Mouse (Mus musculus): ENCODE results near the gene Rhbdl3. TPM values are rescaled to one million over a fixed set of nuclear protein-coding genes. Genes with fewer than 3 reads are reported as not detected.

Gene Rhbdl3
- polyA plus RNA-seq, 1 experiment from 2014 or later: 3.8 TPM

DNA sequence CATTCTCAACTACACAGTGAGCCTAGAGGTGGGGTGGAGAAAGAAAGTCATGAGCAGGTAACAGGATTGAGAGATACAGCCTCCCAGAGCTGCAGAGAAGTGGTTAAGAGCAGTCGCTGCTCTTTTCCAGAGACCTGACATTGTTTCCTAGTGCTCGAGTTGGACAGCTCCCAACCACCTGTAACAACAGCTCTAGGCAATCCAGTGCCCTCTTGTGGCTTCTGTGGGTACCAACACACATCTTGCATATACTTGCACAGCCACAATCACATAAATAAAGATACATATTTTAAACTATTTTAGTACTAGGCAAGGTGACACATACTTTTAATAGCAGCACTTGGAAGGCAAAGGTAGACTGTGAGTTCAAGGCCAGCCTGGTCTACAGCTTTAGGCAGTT lies 9.7 kb upstream of the Rhbdl3 start:
- WGBS: 81% methylated on average over 2 of the region's 2 CpGs
- H3K27me3 ChIP-seq (ENCODE audit: control insufficient read depth, insufficient read depth, low read length): no peaks in the 10 kb centered on the region
- H3K9me3 ChIP-seq (ENCODE audit: control insufficient read depth, low read length): no peaks in the 10 kb centered on the region
- H3K27ac ChIP-seq (ENCODE audit: low read depth, low read length): no peak overlapping the region
- no peaks in the 10 kb centered on the region for H3K36me3 ChIP-seq (ENCODE audit: control insufficient read depth, insufficient read depth, low read length)
- no peak overlapping the region for H3K4me2 ChIP-seq (ENCODE audit: low read depth, low read length)
- peaks cover 22% of the 10 kb centered on the region for H3K4me1 ChIP-seq (ENCODE audit: control insufficient read depth, insufficient read depth, low read length)
- ATAC-seq (ENCODE audit: low read depth): no peak
- no peak overlapping the region for H3K4me3 ChIP-seq (ENCODE audit: low read depth, low read length)
- H3K9ac ChIP-seq (replicated peaks; ENCODE audit: low read depth, low read length): no peak overlapping the region

DNA sequence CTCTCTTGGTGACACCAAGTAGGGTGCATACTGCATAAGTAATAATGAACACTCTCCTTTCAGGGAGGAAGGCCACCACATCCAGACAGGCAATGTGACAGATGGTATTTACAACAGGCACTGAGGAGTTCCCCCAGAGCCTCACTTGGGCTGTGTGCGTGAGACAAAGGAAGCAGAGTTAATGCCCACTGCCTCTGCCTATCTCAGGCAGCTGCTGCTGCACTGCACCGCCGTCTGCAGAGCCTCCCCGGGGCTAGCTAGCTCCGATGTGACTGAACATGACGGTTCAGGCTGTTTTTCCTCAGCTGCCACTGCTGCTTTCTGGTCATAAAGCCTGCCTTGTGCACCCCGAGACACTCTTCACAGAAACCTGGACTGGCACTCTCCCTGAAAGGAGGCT lies 8.2 kb upstream of the Rhbdl3 start:
- H3K9me3 ChIP-seq (ENCODE audit: control insufficient read depth, low read length): no peaks in the 10 kb centered on the region
- H3K4me2 ChIP-seq (ENCODE audit: low read depth, low read length): no peak overlapping the region
- peak; percentile 75 for ATAC-seq (ENCODE audit: low read depth)
- no peak overlapping the region; the same call in 1 of the 2 replicates for H3K9ac ChIP-seq (replicated peaks; ENCODE audit: low read depth, low read length)
- H3K27me3 ChIP-seq (ENCODE audit: control insufficient read depth, insufficient read depth, low read length): no peaks in the 10 kb centered on the region
- H3K4me3 ChIP-seq (ENCODE audit: low read depth, low read length): no peak overlapping the region
- H3K4me1 ChIP-seq (ENCODE audit: control insufficient read depth, insufficient read depth, low read length): peaks cover 22% of the 10 kb centered on the region
- H3K27ac ChIP-seq (ENCODE audit: low read depth, low read length): peak overlapping the region; percentile 71
- H3K36me3 ChIP-seq (ENCODE audit: control insufficient read depth, insufficient read depth, low read length): no peaks in the 10 kb centered on the region
- 8% methylated on average over 7 of the region's 7 CpGs for WGBS

DNA sequence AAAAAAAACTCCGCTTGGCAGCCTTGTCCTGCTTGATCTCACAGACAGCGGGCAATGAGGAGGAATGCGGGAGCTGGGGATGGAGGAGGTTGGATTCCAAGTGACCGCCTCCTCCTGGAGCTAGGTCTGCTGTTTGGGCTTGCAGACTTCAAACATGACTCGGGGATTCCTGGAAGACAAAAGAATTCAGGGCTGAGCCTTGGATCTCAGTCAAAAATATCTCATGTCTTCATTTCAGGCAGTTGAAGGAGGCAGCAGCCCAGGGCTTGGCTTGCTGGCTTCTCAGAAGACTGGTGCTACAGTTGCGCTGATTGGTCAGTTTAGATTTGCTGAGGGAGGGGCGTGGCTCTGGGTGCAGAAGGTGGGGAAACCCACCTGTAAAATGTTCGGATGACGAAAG lies 5.6 kb upstream of the Rhbdl3 start:
- no peak overlapping the region for H3K4me2 ChIP-seq (ENCODE audit: low read depth, low read length)
- no peak overlapping the region for H3K4me3 ChIP-seq (ENCODE audit: low read depth, low read length)
- H3K36me3 ChIP-seq (ENCODE audit: control insufficient read depth, insufficient read depth, low read length): no peaks in the 10 kb centered on the region
- H3K4me1 ChIP-seq (ENCODE audit: control insufficient read depth, insufficient read depth, low read length): peaks cover 21% of the 10 kb centered on the region
- no peak for ATAC-seq (ENCODE audit: low read depth)
- no peaks in the 10 kb centered on the region for H3K27me3 ChIP-seq (ENCODE audit: control insufficient read depth, insufficient read depth, low read length)
- H3K9me3 ChIP-seq (ENCODE audit: control insufficient read depth, low read length): no peaks in the 10 kb centered on the region
- no peak overlapping the region for H3K9ac ChIP-seq (replicated peaks; ENCODE audit: low read depth, low read length)
- no peak overlapping the region for H3K27ac ChIP-seq (ENCODE audit: low read depth, low read length)
- 28% methylated on average over 9 of the region's 9 CpGs for WGBS

DNA sequence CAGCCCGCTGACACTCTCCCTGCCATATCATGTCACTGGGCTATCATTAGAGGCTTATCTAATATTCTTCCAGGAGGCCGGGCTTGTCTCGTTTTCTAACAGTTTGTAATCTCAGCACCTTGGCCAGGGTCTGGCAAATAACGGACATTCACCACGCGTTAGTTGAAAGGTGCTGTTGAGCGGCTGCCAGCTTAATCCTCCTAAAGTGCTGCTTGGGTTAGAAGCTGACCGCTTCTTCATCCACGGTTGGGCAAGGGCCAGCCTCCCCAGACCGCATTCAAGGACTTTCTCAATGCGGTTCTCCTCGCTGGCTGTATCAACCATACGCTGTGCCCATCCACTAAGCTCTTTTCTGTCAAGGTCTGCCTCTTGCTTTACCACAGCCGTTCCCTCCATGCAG lies 4.9 kb upstream of the Rhbdl3 start:
- no peak for ATAC-seq (ENCODE audit: low read depth)
- Histone ChIP-seq H3K27me3 (ENCODE audit: control insufficient read depth, insufficient read depth, low read length) (no peaks in the 10 kb centered on the region), H3K4me2 (ENCODE audit: low read depth, low read length) (no peak overlapping the region), H3K9me3 (ENCODE audit: control insufficient read depth, low read length) (no peaks in the 10 kb centered on the region), H3K4me3 (ENCODE audit: low read depth, low read length) (no peak overlapping the region), H3K27ac (ENCODE audit: low read depth, low read length) (no peak overlapping the region), H3K36me3 (ENCODE audit: control insufficient read depth, insufficient read depth, low read length) (no peaks in the 10 kb centered on the region), H3K4me1 (ENCODE audit: control insufficient read depth, insufficient read depth, low read length) (peaks cover 22% of the 10 kb centered on the region; the same call in 1 of the 2 replicates), H3K9ac (replicated peaks; ENCODE audit: low read depth, low read length) (no peak overlapping the region)
- 38% methylated on average over 14 of the region's 14 CpGs for WGBS

DNA sequence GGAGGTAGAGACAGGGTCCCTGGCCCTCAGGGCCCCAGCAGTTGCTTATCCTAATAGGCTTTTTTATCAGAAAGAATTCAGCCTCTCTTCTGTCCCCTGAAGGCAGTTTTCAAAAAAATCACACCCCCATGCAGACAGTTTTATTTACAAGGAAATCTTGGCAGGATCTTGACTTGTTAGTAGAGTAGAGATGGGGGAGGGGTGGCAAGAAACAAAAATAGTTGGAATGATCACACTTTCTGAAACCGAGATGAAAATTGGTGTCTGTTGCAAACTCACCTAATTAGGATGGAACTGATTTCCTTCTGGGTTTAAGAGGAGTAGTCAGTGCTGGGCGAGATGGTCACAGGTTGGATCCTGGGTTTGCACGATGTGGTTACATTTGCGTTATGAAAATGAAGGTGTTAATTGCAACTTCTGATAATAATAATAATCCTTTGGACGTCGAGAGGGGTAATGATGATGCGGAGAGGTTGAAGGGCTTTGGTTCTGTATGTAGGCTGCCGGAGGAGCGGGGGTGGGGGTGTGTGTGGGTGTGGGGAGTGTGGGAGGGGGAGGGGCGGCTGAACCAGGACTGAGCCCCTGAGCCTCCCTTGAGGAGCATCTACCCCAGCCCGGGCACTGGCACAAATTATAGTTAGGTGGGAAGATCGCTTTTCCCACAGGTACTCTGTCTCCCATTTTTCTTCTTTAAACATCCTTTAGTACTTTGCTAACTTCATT lies 1.0 kb upstream of the Rhbdl3 start:
- no peaks in the 10 kb centered on the region for H3K9me3 ChIP-seq (ENCODE audit: control insufficient read depth, low read length)

GRCm38 (mm10) chr11:80301316-80302045 lies 769 bp downstream of the Rhbdl3 start:
- under 1% methylated on average over 50 of the region's 53 CpGs for WGBS

More for the DNA sequence above, 1.0 kb upstream of the Rhbdl3 start:
- Histone ChIP-seq H3K27ac (ENCODE audit: low read depth, low read length) (no peak overlapping the region), H3K4me2 (ENCODE audit: low read depth, low read length) (peak overlapping the region; percentile 99; the same call in 1 of the 2 replicates), H3K4me1 (ENCODE audit: control insufficient read depth, insufficient read depth, low read length) (peaks cover 24% of the 10 kb centered on the region), H3K4me3 (ENCODE audit: low read depth, low read length) (peak overlapping the region; percentile 73; the same call in 1 of the 2 replicates), H3K27me3 (ENCODE audit: control insufficient read depth, insufficient read depth, low read length) (no peaks in the 10 kb centered on the region), H3K9ac (replicated peaks; ENCODE audit: low read depth, low read length) (no peak overlapping the region), H3K36me3 (ENCODE audit: control insufficient read depth, insufficient read depth, low read length) (no peaks in the 10 kb centered on the region)
- no peak for ATAC-seq (ENCODE audit: low read depth)
- WGBS: 8% methylated on average over 12 of the region's 12 CpGs

GRCm38 (mm10) chr11:80302046-80302390 lies 1.3 kb downstream of the Rhbdl3 start:
- no peaks in the 10 kb centered on the region for H3K36me3 ChIP-seq (ENCODE audit: control insufficient read depth, insufficient read depth, low read length)
- no peak for ATAC-seq (ENCODE audit: low read depth)

More at GRCm38 (mm10) chr11:80301316-80302045, 769 bp downstream of the Rhbdl3 start:
- Histone ChIP-seq H3K27me3 (ENCODE audit: control insufficient read depth, insufficient read depth, low read length) (no peaks in the 10 kb centered on the region), H3K4me3 (ENCODE audit: low read depth, low read length) (peak overlapping the region; percentile 73), H3K9ac (replicated peaks; ENCODE audit: low read depth, low read length) (peak overlapping the region; percentile 74), H3K4me2 (ENCODE audit: low read depth, low read length) (peak overlapping the region; percentile 99), H3K4me1 (ENCODE audit: control insufficient read depth, insufficient read depth, low read length) (peaks cover 17% of the 10 kb centered on the region), H3K27ac (ENCODE audit: low read depth, low read length) (peak overlapping the region; percentile 62), H3K9me3 (ENCODE audit: control insufficient read depth, low read length) (no peaks in the 10 kb centered on the region), H3K36me3 (ENCODE audit: control insufficient read depth, insufficient read depth, low read length) (no peaks in the 10 kb centered on the region)
- ATAC-seq (ENCODE audit: low read depth): peak; percentile 66

GRCm38 (mm10) chr11:80302536-80302935 lies 1.8 kb downstream of the Rhbdl3 start:
- Histone ChIP-seq H3K27me3 (ENCODE audit: control insufficient read depth, insufficient read depth, low read length) (no peaks in the 10 kb centered on the region), H3K4me2 (ENCODE audit: low read depth, low read length) (peak overlapping the region; percentile 99), H3K9me3 (ENCODE audit: control insufficient read depth, low read length) (no peaks in the 10 kb centered on the region), H3K4me3 (ENCODE audit: low read depth, low read length) (peak overlapping the region; percentile 73), H3K9ac (replicated peaks; ENCODE audit: low read depth, low read length) (peak overlapping the region; percentile 25; the same call in 1 of the 2 replicates), H3K36me3 (ENCODE audit: control insufficient read depth, insufficient read depth, low read length) (no peaks in the 10 kb centered on the region), H3K27ac (ENCODE audit: low read depth, low read length) (0 out of 2 replicates have a peak overlapping the region, but pooled peaks have one; percentile 62), H3K4me1 (ENCODE audit: control insufficient read depth, insufficient read depth, low read length) (peaks cover 17% of the 10 kb centered on the region)
- whole genome bisulfite sequencing: 2% methylated on average over 11 of the region's 11 CpGs
- peak; percentile 64; the same call in 1 of the 2 replicates for ATAC-seq (ENCODE audit: low read depth)

More at GRCm38 (mm10) chr11:80302046-80302390, 1.3 kb downstream of the Rhbdl3 start:
- Histone ChIP-seq H3K9me3 (ENCODE audit: control insufficient read depth, low read length) (no peaks in the 10 kb centered on the region), H3K4me3 (ENCODE audit: low read depth, low read length) (peak overlapping the region; percentile 73), H3K27me3 (ENCODE audit: control insufficient read depth, insufficient read depth, low read length) (no peaks in the 10 kb centered on the region), H3K4me2 (ENCODE audit: low read depth, low read length) (peak overlapping the region; percentile 99), H3K4me1 (ENCODE audit: control insufficient read depth, insufficient read depth, low read length) (peaks cover 17% of the 10 kb centered on the region), H3K27ac (ENCODE audit: low read depth, low read length) (peak overlapping the region; percentile 62), H3K9ac (replicated peaks; ENCODE audit: low read depth, low read length) (peak overlapping the region; percentile 74)
- WGBS: 0% methylated on average over 9 of the region's 9 CpGs

DNA sequence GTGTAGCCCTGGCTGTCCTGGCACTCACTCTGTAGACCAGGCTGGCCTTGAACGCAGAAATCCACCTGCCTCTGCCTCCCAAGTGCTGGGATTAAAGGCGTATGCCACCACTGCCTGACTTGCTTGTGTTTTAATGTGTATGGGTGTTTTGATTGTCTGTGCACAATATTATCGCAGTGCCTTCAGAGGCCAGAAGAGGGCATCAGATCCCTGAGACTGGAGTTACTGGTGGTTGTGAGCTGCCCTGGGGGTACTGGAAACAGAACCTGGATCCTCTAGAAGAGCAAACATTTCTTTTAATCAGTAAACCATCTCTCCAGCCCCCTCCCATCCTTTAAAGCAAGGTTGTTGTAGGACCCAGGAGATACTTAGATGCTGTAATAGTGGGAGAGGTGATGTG lies 3.0 kb downstream of the Rhbdl3 start:
- WGBS: 93% methylated on average over 3 of the region's 3 CpGs
- ATAC-seq (ENCODE audit: low read depth): no peak

More for the DNA sequence above, 3.0 kb downstream of the Rhbdl3 start:
- Histone ChIP-seq H3K36me3 (ENCODE audit: control insufficient read depth, insufficient read depth, low read length) (no peaks in the 10 kb centered on the region), H3K4me1 (ENCODE audit: control insufficient read depth, insufficient read depth, low read length) (peaks cover 17% of the 10 kb centered on the region), H3K4me3 (ENCODE audit: low read depth, low read length) (no peak overlapping the region), H3K9ac (replicated peaks; ENCODE audit: low read depth, low read length) (no peak overlapping the region), H3K27ac (ENCODE audit: low read depth, low read length) (no peak overlapping the region), H3K4me2 (ENCODE audit: low read depth, low read length) (no peak overlapping the region), H3K9me3 (ENCODE audit: control insufficient read depth, low read length) (no peaks in the 10 kb centered on the region), H3K27me3 (ENCODE audit: control insufficient read depth, insufficient read depth, low read length) (no peaks in the 10 kb centered on the region)

Measured in neural tube, embryonic 14.5 days (tissue).